Mouse (Mus musculus): ENCODE results near the gene Dkkl1. TPM values are rescaled to one million over a fixed set of nuclear protein-coding genes. Genes with fewer than 3 reads are reported as not detected.
"Not testable (repeated sequence)": the region's sequence is repeated elsewhere in the genome, so short reads cannot be mapped to it uniquely, and the experiment has no call there.

Dkkl1 gene
- total RNA-seq, 2 experiments from 2014 or later = 1.4 to 2.3 TPM

- DNase-seq = no peak
Observed at GRCm38 (mm10) chr7:45193406-45193805, 18.5 kb downstream of the Dkkl1 start.

GRCm38 (mm10) chr7:45192585-45193310 is 19.2 kb downstream of the Dkkl1 start:
- no peak for DNase-seq

GRCm38 (mm10) chr7:45191803-45192363 is 20.1 kb downstream of the Dkkl1 start:
- no peak for DNase-seq

GRCm38 (mm10) chr7:45191161-45191560 is 20.8 kb downstream of the Dkkl1 start:
- no peak for DNase-seq

GRCm38 (mm10) chr7:45190186-45190585 is 21.8 kb downstream of the Dkkl1 start:
- no peak for DNase-seq

- no peak for DNase-seq
Observed at GRCm38 (mm10) chr7:45189600-45189999, 22.3 kb downstream of the Dkkl1 start.

- no peak for DNase-seq
Observed at GRCm38 (mm10) chr7:45185921-45186320, 26.0 kb downstream of the Dkkl1 start.

GRCm38 (mm10) chr7:45183672-45184071 is 28.3 kb downstream of the Dkkl1 start:
- no peak for DNase-seq

- DNase-seq = no peak
Observed at GRCm38 (mm10) chr7:45182606-45183005, 29.3 kb downstream of the Dkkl1 start.

- peak; percentile 84 to 85 for DNase-seq
Observed at GRCm38 (mm10) chr7:45182199-45182601, 29.7 kb downstream of the Dkkl1 start.

- DNase-seq = no peak
Observed at GRCm38 (mm10) chr7:45181540-45181939, 30.4 kb downstream of the Dkkl1 start.

GRCm38 (mm10) chr7:45180896-45181477 is 31.0 kb downstream of the Dkkl1 start, which contains the start of gene Pth2:
TSS of gene Pth2 (plus strand) at chr7:45180995.
- no peak for DNase-seq

- DNase-seq = no peak
Observed at GRCm38 (mm10) chr7:45179469-45179868, 32.5 kb downstream of the Dkkl1 start, which contains the start of gene Gfy. TSS of gene Gfy (minus strand) at chr7:45179569.

GRCm38 (mm10) chr7:45178550-45178949 is 33.4 kb downstream of the Dkkl1 start:
- DNase-seq = no peak

- DNase-seq = peak in 1 of 2 experiments; percentile 40
Observed at GRCm38 (mm10) chr7:45176356-45176755, 35.6 kb downstream of the Dkkl1 start.

GRCm38 (mm10) chr7:45175929-45176328 is 36.0 kb downstream of the Dkkl1 start:
- DNase-seq = no peak

- no peak for DNase-seq
Observed at GRCm38 (mm10) chr7:45175398-45175797, 36.5 kb downstream of the Dkkl1 start.

- DNase-seq = no peak
Observed at GRCm38 (mm10) chr7:45174567-45175280, 37.2 kb downstream of the Dkkl1 start.

GRCm38 (mm10) chr7:45173772-45174171 is 38.2 kb downstream of the Dkkl1 start:
- DNase-seq = not testable (repeated sequence)

GRCm38 (mm10) chr7:45172974-45173373 is 39.0 kb downstream of the Dkkl1 start:
- no peak for DNase-seq

- DNase-seq = peak in 1 of 2 experiments; percentile 64
Observed at GRCm38 (mm10) chr7:45169495-45169894, 42.5 kb downstream of the Dkkl1 start.

- no peak for DNase-seq
Observed at GRCm38 (mm10) chr7:45168656-45169055, 43.3 kb downstream of the Dkkl1 start.

Data from layer of hippocampus, postnatal 36 days (tissue).